Mouse (Mus musculus) right cerebral cortex, postnatal 36 days (tissue): ENCODE measurements at regions not wholly inside any gene's neighbourhood (a gene's known extent, or its start where the extent isn't known, plus 50 kb on each side); places are given as distances from the start of the nearest gene placed in this dataset.
A peak's percentile ranks its signal among the peaks of the same experiment; 100 is the strongest.

ENCODE experiments used
- DNase-seq, 2 experiments: peaks; one replicate each; pipeline ENCODE4 v3.0.0; 2022; ENCODE audit warnings: low spot score in 2 of 2, mixed read lengths in 1 of 2

DNA sequence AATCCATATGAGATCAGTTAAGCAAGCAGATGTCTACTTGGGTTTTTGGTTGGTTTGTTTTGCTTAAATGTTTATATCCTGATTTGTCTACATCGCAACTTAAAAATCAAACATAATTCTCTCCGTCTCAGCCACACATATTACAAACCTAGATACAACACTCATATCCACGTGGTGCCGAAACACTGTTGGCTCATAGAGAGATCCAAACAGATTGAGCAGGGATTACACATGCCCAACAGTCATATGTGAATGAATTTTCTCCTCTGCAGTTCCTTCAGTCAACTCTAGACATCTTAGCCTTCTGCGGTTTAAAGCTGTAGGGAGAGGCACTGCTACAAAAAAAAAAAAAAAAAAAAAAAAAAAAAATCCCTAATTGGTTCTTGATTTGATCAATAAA, 64.4 kb upstream of the Clint1 start:
- DNase-seq: no peak

GRCm38 (mm10) chr11:45789886-45790285, 62.0 kb upstream of the Clint1 start:
- no peak for DNase-seq

GRCm38 (mm10) chr11:45790504-45790903, 61.3 kb upstream of the Clint1 start:
- no peak for DNase-seq

DNA sequence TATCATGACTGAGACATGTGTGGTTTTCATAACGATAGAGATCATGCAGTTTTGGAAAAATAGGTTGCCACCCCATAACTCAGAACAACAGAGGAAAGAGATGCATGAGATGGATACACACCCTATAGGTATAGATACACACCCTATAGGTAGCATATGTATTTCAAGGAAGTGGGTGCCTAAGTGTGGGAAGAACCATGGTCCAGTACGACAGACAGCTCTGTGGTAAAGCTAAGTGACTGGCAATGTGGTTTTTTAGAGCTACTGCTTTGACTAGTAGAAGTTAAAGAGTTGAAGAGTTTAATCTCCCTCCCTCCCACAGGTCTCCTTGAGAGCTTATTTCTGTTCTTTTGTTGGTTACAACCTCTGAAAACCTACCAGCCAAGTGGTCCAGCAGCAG, 60.2 kb upstream of the Clint1 start:
- DNase-seq: no peak

DNA sequence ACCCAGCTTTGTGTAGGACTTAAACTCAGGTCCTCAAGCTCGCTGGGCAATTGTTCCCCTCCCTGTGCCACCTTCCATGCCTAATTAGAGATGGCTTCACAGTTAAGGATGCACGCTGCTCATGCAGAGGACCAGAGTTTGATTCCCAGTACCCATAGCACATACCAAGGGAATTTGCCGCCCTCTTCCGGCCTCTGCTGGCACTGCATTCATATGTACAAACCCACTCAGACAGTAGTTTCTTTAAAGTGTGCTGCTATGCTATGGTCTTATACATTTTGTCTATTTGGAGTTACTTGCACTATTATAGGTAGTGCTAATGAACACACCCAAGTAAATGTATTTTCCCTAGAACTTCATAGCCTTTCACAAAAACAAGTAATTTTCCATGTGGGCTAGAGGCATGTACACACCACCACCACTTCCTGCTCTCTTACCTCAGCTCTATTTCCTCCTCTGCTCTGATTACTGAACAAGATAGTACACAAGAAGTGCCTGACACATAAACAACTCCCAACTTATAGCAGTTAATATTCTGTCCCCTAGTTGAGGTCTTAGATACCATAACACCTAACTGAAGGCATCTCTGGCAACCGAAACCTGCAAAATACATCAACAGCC, 57.4 kb upstream of the Clint1 start:
- DNase-seq: no peak

GRCm38 (mm10) chr11:45795322-45795721, 56.5 kb upstream of the Clint1 start:
- no peak for DNase-seq

GRCm38 (mm10) chr11:45795731-45796130, 56.1 kb upstream of the Clint1 start:
- DNase-seq: peak; percentile 16 to 18

GRCm38 (mm10) chr11:45799732-45800386, 52.0 kb upstream of the Clint1 start:
- no peak for DNase-seq
